Mouse (Mus musculus) lung, adult 18-20 months (tissue): ENCODE data around the gene Olfr1394.
"Not testable (repeated sequence)": the region's sequence is repeated elsewhere in the genome, so short reads cannot be mapped to it uniquely, and the experiment has no call there.

ENCODE experiments used
- DNase-seq, 2 experiments: peaks; one replicate each; pipeline ENCODE4 v3.0.0; 2022; ENCODE audit warnings: mixed read lengths in 2 of 2

Olfr1394 gene

GRCm38 (mm10) chr11:49154077-49154476, at the start of gene Olfr1394:
Gene Olfr1394, plus strand, starts transcription at chr11:49154377.
- DNase-seq: no peak

- no peak for DNase-seq
These were observed 48.4 kb upstream of the Olfr1394 start for GRCm38 (mm10) chr11:49105752-49106151.

- DNase-seq: no peak
These were observed 46.3 kb upstream of the Olfr1394 start for GRCm38 (mm10) chr11:49107650-49108537.

DNA sequence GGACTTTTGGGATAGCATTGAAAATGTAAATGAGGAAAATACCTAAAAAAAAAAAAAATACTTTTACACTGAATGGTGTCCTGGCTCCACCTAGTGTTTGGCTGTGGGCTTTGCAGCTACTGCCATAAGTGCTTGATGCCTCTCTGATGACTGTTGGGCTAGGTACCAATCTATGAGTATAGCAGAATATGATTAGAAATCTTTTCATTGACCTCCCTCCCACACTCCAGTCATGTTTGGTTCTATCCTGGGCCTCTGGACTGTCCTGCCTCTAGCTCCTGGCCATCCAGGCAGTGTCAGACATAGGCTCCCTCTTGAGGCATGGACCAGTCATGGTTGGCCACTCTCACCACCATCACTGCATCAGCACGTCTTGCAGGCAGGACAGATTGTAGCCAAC, 45.3 kb upstream of the Olfr1394 start:
- DNase-seq: peak; percentile 24 to 33

DNA sequence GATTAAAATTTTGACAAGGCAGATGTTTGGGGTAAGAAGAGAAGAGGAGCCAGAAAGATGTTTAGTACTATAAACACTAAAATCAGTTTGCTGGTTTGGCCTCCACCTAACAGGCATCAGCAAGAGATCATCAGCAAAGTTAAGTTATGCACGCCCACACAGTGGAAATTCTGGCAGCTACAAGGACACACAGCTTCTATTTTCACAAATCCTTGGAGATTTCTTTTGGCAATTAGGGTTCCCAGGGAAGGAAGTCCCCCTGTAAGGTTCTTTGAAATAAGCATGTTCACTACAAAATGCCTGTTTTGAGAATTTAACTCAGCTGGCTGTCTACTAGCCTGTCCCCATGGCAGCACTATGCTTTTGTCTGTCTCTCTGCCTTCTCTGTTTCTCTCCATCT, 43.2 kb upstream of the Olfr1394 start:
- DNase-seq: no peak

GRCm38 (mm10) chr11:49112624-49113219, 41.5 kb upstream of the Olfr1394 start:
- DNase-seq: no peak

- DNase-seq: no peak
These were observed 40.0 kb upstream of the Olfr1394 start for GRCm38 (mm10) chr11:49114158-49114557.

- no peak for DNase-seq
These were observed 39.4 kb upstream of the Olfr1394 start, which contains the start of gene Olfr1396 for GRCm38 (mm10) chr11:49114774-49115173. Gene Olfr1396, minus strand, starts transcription at chr11:49114874.

- DNase-seq: no peak
These were observed 34.5 kb upstream of the Olfr1394 start for GRCm38 (mm10) chr11:49119635-49120034.

GRCm38 (mm10) chr11:49124169-49124568, 30.0 kb upstream of the Olfr1394 start:
- DNase-seq: no peak

DNA sequence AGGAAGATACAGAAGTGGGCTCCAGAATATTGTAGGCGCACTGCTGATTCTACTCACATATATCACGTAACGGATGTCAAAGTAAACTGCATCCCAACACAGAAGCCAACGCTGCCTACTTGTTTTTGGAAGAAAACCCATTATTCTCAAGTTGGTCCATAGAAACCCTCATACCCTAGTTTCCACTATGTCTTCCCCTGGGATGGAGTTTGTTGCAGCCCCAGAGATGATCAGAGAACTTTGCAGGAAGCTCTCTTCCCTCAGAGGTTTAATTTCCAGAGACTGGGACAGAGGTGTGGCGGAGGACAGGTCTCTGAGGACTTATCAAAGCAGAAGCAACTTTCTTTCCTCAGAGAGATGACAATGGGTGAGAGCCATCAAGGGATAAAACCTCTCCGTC, 12.2 kb upstream of the Olfr1394 start, which contains the start of gene Olfr1395:
TSS of gene Olfr1395 (plus strand) at position 301 of the 400 bp plus-strand sequence.
- no peak for DNase-seq

- DNase-seq: no peak
These were observed 2.9 kb downstream of the Olfr1394 start for GRCm38 (mm10) chr11:49156821-49157814.

GRCm38 (mm10) chr11:49168839-49169611, 14.8 kb downstream of the Olfr1394 start:
- no peak for DNase-seq

- no peak for DNase-seq
These were observed 16.4 kb downstream of the Olfr1394 start for GRCm38 (mm10) chr11:49170576-49170975.

- no peak for DNase-seq
These were observed 21.2 kb downstream of the Olfr1394 start for GRCm38 (mm10) chr11:49175345-49175744.

- DNase-seq: not testable (repeated sequence)
These were observed 22.0 kb downstream of the Olfr1394 start for GRCm38 (mm10) chr11:49176047-49176779.

DNA sequence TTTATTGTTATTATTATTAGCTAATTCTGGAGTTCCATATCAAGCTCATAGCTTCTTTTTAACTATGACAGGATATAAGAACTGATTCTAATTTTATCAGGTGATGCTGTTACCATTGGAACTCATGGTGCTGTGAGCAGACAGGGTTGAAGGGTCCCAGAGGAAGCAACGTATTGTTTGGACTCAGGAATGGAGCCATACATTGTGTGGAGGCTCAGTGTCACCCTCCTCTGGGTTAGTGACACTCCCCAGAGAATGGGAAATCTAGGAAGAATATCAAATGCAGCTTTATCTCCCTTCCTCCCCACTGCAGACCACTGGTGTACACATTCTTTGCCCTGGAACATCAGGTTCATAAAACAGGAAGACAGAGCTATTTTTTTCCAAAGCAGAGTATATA, 29.0 kb downstream of the Olfr1394 start:
- no peak for DNase-seq

GRCm38 (mm10) chr11:49186452-49186851, 32.3 kb downstream of the Olfr1394 start:
- DNase-seq: no peak

DNA sequence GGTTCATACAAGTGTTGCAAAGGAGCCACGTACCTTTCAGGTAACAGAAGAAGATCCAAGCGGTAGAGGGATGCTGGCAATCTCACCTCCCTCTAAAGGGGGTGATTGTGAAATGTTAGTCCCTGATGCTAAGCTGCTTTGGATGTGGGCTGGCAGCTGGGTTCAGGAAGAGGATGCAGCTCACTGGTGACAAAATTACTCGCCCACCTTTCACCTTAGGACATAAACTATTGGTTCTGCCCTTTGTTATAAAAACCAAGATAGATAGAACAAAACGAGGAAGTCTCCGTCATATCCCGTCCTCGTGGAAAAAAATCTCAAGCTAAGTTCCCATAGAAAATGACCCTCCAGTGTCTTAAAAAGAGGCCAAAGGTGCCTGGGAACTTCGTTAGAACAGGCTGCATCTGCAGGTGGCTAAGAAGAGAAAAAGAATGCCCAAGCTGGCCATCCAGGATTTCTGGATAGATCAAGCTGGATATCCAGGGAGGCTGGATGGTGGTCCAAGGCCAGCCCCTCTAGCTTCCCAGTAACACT, 32.8 kb downstream of the Olfr1394 start, which contains the start of gene Btnl9:
TSS of gene Btnl9 (minus strand) at position 205 of the 534 bp plus-strand sequence.
- no peak for DNase-seq

- DNase-seq: no peak
These were observed 33.5 kb downstream of the Olfr1394 start for GRCm38 (mm10) chr11:49187701-49188100.

DNA sequence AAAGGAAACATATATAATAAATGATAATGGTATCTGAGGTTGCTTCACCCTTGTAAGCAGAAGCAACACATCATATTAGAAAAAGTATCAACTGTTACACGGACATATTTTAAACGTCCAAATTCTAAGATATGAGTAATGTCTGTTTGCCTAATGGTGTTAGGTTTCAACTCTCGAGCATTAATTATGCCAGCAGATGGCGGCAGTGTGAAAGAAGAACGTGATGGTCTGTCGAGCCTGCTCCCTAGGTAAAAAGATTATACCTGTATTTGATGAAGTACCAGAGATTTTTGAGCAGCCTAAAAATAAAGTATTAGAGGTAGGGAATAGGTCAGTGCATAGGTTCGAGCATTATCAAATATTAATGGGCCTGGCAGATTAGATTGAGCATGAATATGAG, 35.6 kb downstream of the Olfr1394 start:
- peak; percentile 51 to 75 for DNase-seq
